Mouse (Mus musculus) common myeloid progenitor, adult 5-6 weeks (primary cell): Measurements from ENCODE around the gene Rpl27a. TPM values are rescaled to one million over a fixed set of nuclear protein-coding genes. Genes with fewer than 3 reads are reported as not detected.

ENCODE experiments used
- ATAC-seq: replicated peaks from 2 replicates; pipeline ENCODE4 v1.8.0; 2016; ENCODE audit warnings: low read depth, mild to moderate bottlenecking, moderate TSS enrichment, inconsistent platforms; ENCODE audit not compliant: poor library complexity, severe bottlenecking
- total RNA-seq: library from RNA; stranded (forward); fragments of 200-1000, 187-1606 nt; gene quantifications from 2 replicates; pipeline ENCODE4 v1.2.3, GENCODE M21; 2017

Rpl27a gene
- total RNA-seq, 1 experiment from 2014 or later: 1,056 TPM

DNA sequence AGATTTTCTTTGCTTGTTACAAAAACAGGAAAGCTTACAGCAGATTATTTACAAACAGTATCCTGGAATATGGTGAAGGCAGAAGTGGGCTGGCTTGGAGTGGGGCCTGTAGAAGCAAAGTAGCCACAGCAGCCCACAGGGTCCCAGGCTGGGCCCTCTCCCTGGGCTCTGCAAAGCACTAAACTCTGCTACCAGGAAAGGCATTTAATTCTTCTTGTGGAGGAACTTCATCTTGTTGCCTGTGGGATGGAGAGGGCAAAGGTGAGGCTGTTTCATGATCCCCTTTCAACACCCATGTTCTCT lies 5.4 kb downstream of the Rpl27a start:
- ATAC-seq: no peak

DNA sequence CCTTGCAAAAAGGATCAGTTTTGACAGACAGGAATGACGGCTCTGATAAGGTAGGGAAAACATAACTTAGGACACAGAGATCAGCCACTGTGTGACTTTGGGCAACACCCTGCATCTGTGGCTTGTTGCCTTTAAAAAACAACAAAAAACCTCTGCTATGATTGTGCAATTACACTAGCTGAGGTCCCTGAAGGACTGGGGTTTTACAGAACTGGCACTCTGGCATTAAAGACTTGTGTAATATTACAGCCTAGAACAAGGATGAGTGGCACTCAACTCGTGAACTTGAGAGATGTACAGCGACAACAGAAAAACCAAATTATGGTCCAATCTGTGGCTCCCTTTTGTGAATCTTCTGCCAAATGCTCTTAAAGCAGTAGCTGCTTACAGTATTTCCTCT lies 5.8 kb downstream of the Rpl27a start:
- 0 out of 2 replicates have a peak, but pooled peaks have one; percentile 8 for ATAC-seq

DNA sequence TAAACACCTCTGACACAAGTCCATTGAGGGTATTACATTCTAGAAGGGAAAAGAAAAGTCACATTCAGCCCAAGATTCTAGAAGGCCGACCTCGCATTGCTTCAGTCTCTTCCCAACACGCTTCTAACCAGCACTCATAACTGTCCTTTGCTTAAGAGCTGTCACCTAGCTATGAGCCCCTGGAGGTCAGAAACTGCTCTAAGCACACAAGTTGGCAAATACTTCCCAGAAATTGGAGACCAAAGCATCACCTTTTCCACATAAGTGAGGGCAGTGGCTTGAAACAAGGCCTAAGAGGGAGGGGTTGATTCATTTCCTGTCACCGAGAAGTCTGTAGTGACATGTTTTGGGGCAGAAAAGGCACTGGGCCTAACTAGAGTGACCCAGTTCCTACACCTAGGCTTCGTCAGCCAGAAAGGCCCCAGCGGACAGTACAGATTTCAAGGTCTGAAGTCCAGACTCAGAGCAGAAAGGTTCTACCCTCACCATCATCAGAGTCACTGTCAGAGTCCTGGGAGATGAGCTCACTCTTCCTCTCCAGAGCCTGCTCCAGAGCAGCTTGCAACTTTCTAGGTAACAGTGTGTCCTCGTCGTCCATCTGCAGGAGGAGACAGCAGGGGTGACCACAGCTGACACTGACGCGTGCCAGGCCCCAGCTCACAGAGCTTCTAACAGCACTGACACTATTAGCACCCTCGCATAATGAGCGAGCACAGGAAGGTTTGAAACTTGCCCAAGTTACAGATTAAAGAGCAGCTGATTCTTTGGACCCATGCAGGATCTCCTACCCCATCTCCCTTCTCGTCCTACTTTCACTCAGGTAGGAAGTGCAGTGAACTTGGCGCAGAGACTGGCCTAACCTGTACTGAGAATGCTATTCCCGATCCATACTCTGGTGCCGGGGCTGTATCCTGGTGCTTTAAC lies 7.1 kb downstream of the Rpl27a start:
- ATAC-seq: no peak

DNA sequence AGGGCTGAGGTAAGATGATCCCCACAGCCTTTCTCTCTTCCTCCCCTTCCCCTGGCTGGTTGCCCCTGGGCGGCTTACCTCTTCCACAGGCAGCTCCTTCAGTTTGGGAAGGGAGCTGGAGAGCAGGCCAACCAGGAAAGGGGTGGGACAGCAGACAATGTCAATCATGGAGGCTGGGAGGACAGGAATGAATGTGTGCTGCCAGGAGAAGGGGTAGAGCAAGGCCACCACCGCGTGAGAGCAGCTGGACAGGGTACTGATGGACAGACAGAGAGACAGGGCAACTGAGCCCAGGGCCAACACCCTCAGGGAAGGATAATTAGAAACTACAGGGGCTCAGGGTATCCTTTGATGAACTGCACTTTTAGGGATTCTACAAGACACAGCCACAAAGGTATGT lies 8.6 kb downstream of the Rpl27a start:
- ATAC-seq: no peak

DNA sequence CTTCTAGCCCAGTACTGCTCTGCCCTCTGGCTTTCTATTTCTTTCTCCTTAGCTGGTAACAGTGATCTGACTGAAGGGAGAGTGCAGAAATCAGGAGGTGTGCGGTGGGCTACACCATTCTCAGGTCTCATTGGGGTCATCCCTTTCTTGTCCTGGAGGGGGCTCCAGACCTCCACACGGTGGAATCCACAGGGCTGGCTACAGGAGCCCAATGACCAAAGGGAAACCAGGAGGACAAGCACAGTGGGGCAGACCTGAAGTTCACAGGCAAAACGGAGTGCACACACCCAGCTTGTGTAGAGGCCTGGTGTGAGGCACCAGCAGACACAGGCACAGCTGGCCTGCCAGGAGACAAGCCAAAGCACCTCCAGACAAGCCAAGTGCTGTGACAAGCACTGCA lies 9.4 kb downstream of the Rpl27a start:
- peak; percentile 61 for ATAC-seq

DNA sequence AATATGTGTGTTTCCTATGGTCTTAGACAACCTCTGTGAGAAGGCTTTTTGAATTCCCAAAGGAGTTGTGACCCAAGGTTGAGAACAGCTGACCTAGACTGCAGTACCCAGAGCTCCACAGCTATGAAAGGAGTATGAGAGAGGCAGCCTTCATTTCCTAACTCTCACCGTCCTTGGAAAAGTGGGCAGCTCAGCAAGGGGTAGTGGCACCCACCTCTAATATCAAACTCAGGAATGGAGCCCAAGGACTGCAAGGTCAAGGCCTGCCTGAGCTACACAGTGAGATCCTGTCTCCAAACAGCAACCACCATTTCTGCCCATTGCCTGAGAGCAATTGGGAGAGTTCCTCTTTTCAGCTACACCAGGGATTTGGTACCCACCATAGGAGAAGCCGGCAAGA lies 10.8 kb downstream of the Rpl27a start:
- no peak for ATAC-seq

DNA sequence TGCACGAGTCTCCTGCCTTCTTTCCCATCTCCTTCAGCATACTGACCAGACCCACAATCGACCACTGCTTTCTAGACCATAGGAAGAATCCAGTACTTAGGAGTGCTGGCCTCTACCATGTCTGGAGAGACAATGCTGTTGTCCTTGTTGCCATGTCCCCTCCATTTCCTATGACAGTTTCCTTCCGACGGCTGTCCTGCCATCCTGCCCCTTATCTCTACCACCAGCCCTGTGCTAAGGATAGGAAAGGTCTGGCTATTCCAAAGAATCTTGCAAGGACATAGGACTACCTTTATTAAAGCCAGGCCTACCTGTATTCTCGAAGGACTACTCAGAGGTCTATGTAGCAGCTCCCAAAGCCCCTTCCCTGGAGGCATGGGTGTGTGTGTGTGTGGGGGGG lies 12.6 kb downstream of the Rpl27a start:
- ATAC-seq: no peak

DNA sequence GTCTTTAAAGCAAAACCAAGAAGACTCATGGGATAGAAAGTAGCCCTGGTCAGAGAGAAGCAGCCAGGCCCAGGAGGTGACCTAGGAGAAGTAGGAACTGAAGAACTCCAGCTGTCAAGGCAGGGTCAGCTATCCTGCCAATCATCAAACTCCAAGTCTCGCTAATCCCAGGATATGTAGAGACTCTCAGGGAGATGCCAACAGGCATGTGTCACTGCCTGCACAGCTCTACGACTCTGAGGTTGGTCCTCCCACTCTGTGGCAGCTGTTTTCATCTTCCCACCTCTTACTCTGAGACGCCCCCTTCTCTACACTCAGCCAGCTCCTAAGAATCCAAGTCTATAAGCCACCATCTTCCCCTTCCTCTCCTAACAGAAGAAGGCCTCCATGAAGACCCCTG lies 13.7 kb downstream of the Rpl27a start:
- ATAC-seq: no peak

DNA sequence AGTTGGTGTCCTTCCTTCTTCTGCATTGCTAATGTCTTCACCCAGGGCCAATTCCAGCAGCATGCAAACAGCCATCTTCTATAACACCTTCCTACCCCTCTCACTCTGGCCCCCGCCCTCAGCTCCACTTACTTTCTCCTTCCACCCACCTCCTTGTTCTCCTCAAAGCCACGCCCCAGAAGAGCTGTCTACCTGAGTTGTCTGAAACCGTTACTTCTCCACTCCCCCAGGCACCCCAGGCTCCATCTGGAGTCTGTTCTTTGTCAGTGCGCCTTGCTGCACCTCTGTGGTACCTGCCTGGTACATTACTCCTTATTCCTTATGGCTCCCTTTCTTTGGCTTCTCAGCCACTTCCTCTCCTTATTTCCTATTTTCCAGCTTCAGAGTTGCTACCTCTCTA lies 14.2 kb downstream of the Rpl27a start:
- ATAC-seq: no peak

DNA sequence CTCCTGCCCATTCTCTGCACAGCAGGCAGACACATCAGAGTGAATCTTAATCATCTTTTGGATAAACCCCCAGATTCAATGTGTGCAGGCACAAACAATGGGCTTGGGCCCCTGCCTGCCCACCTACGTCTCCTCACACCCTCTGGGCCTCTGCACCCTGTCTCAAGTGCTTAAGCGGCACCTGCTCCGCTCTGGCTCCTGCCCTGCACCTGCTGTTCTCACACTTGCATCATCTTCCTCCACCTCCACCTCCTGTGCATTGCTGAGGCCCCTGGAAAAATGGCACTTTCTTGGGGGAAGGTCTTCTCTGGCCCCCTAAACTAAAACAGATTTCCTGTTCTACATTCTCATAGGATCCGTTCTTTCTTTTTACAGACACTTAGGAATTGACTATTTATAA lies 14.9 kb downstream of the Rpl27a start:
- no peak for ATAC-seq

DNA sequence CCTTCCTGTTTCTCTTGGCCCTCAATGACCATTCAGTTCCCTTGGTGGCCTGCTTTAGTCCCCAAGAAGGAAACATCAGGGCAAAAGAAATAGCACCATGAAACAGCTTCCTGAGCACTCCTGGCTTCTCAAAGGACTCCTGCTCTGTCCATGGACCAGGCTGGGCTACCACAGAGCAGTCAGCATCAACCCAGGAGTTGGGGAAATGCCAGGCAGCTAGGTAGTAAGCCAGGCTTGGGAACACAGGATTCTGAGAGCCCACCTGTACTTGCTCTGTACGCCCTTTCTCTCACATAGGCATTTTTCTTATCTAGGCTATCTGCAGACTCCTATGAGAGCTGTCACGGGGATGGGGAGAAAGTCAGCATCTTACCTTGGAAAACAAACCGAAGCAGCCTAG lies 16.0 kb downstream of the Rpl27a start:
- no peak for ATAC-seq

DNA sequence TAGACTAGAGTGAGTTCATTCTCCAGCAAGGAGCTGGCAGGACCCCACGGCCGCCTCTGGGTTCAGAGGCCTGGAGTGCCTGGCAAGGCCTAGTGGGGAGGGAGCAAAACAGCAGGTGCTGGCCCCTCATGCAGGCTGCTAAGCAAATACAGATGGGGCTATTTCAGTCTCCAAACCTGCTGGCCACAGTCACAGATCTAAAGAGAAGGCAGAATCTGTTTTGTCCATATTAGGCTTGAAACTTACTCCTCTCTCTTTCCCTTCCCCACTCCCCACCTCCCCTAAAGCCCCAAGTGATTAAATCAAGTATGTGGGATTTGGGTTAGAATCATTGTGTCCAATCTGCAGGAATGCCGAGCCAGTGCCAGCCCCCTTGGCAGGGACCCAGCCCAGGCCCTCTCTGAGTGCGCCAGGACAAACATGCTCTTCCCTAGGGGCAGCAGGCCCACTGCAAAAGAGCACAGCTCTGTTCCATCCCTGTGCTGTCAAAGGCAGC lies 17.6 kb downstream of the Rpl27a start:
- ATAC-seq: no peak

DNA sequence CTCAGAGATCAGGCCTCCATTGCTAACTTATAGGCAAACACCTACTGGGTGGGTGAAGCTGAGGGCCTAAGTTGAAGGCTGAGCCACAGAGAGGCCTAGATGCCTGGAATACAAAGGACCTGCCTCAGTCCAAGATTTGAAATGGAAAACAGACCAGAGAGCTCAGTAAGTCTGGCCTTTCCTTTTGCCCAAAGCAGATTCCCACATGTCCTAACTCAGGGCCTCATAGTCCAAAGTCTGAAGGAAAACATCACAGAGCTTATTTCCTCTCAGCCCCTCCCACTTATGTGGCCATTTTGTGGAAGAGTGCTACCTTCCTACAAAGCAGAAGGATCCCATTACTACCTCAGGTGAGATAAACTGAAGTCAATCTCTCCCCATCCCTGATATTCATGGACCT lies 22.0 kb downstream of the Rpl27a start:
- ATAC-seq: no peak

DNA sequence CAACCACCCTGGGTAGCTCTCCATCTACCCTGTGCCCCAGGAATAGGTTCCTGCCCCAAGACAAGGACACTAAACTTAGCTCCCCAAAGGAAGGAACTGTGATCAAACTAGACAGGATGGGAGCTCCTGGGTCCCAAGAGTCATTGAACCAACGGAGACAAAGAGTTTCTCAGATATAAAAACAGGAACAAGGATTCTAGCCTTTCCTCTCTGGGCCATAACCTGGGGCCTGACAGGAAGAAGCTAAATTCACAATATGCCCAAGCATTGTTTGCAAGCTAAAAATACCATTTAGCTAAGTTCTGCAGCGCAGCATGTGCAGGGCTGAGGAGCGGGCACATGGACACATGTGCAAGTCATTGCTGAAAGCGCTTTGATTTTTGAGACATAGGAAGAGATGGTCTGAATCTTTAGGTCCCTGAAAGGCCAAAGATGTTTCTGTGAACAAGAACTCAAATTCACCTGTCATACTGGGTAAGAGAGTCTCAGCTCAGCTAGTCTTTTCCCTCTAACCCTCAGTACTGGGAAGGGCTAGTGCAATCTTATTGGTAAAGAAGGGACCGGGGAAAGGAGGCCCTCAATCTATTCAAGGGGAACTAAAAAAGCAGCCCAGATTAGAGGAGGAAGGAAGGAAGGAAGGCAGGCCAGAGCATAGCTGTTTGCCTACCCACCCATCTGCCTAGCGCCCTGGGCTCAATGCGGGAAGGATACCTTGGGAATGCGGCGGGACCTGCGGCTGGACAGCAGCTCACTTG lies 22.8 kb downstream of the Rpl27a start:
- peak; percentile 46; the same call in 1 of the 2 replicates for ATAC-seq

DNA sequence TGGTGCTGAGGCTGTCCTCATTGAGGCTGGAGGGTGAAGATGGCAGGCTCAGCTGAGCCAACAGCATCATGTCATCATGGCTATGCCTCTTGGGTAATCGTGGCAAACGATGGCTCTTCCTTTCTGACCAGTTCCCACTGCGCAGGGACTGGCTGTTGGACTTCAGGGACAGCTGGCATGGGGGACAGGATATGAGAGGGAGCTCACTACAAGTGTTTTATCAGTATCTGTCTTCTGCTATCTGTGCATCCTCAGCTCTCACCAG lies 23.3 kb downstream of the Rpl27a start:
- ATAC-seq: no peak

DNA sequence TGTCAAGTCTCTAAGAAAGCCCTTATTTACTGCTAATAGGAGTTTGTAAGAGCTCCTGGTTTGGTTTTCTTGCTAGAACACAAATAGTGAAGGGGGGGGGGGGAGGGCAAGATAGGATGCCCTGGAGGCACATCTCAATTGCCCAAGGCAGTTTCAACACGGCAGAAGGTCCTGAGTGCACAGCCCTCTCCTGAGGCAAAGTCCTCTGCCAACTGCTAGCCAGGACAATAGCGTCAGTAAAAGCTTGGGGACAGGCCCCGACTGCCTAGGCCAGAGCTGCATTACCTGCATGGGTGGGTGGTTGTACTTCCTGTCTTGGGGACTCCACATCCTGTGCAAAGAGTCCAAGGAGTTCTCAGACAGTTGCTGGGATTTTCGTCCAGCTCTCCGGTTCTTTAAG lies 25.8 kb downstream of the Rpl27a start:
- ATAC-seq: no peak

DNA sequence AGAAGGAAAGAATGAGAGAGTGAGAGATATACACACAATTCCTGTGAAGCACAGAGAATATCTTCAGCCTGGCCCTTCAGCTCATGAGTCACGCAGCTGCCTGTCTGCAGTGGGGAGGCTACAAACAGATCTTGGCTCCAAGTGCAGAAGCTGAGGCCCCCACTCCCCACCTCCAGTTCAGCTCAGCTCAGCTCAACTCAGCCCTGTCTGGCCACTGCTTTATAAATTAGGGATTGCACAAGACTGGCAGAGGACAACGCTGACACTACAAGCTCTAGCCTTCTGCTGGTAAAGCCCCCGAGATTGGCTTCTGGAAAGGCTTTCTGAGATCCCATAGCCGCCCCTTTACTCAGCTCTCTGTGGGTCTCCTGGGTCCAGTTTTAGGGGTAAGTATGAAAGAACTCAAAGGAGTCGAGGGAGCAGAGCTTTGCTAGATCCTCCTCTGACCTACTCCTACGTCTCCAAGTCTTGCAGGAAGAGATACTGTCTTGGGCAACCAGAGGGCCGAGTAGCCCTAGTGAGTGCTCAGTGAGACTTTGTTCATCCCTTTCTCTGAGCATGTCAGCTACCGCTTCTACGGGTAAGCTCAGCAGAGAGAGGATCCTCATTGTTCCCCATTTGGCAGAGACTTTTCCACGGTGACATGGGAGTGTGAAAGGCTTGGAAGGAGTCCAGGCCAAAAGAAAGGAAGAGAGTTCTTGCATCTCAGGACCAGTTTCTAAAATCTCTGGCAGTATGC lies 26.5 kb downstream of the Rpl27a start:
- ATAC-seq: no peak

DNA sequence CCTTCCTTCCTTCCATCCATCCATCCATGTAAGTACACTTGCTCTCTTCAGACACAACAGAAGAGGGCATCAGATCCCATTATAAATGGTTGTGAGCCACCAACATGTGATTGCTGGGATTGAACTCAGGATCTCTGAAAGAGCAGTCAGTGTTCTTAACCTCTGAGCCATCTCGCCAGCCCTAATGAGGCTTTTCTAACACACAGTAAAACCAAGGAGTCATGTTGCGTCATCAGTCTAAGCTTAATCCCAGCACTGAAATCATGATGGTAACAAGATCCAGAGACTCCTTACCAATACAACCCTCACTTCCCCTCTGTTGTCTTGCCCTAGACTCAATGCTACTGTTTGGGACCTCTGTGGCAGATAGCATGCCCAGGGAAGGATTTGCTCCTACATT lies 27.2 kb downstream of the Rpl27a start:
- ATAC-seq: no peak

DNA sequence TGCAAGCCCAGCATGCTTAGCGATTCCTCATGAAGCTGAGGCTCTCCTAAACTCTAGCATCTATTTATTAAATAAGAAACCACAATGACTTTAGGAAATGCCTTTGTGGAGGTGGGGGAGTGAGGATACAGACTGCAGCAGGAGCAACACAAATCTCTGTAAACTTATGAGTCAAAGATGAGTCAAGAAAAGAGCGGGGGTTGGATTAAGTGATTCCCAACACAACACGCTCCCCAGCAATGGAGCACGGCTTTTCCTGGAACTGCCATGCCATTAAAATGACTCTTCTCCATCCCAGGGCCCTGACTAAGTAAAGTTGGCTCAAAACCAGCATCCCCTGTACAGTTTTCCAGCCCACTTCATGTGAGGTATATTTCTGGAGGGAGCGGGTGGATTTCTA lies 27.8 kb downstream of the Rpl27a start:
- ATAC-seq: no peak

DNA sequence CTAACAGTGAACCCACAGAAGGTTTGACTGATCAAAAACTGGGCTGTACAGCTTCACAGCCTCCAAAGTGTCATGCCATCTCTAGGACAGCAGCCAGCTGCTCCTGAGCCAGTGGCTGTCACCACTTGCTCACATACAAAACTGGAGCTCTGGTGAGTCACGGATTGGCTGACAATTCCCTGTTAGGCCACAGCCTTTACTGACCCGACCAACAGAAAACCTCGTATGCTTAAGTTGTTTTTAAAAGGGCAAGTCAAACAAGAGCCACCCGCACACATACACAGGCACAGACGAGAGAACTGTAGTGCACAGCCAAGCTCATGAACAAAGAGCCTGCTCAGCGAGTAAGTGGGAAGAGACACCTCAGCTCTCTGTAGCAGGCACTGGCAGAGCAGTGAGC lies 40.6 kb downstream of the Rpl27a start:
- no peak for ATAC-seq
